Mouse (Mus musculus) heart, embryonic 15.5 days (tissue): Measurements from ENCODE around the gene Cbfa2t2. TPM values are rescaled to one million over a fixed set of nuclear protein-coding genes. Genes with fewer than 3 reads are reported as not detected.
"Not testable (repeated sequence)": the region's sequence is repeated elsewhere in the genome, so short reads cannot be mapped to it uniquely, and the experiment has no call there.

Experiments
- ATAC-seq: fragments of 200-750 bp; cut with Nextera tagmentation; replicated peaks from 2 replicates; pipeline ENCODE4 v1.8.0; 2017; ENCODE audit warnings: low read depth, moderate TSS enrichment; ENCODE audit not compliant: insufficient number of reproducible peaks, insufficient read depth, low FRiP score
- H3K27ac ChIP-seq: fragments of 300-500 bp; sonication (generic); 2 replicates; pipeline ENCODE4 v1.5.1; 2015; ENCODE audit warnings: mild to moderate bottlenecking, inconsistent platforms
- H3K27me3 ChIP-seq: fragments of 300-500 bp; sonication (generic); 2 replicates; pipeline ENCODE4 v1.6.1; 2015; ENCODE audit warnings: inconsistent platforms
- H3K36me3 ChIP-seq: fragments of 300-500 bp; sonication (generic); 2 replicates; pipeline ENCODE4 v1.6.1; 2015; ENCODE audit warnings: mild to moderate bottlenecking, inconsistent platforms
- H3K4me1 ChIP-seq: fragments of 300-500 bp; sonication (generic); replicated peaks from 2 replicates; pipeline ENCODE4 v1.6.1; 2015; ENCODE audit warnings: inconsistent platforms
- H3K4me2 ChIP-seq: fragments of 300-500 bp; sonication (generic); 2 replicates; pipeline ENCODE4 v1.6.1; 2015; ENCODE audit warnings: inconsistent platforms, mild to moderate bottlenecking, moderate library complexity
- H3K4me3 ChIP-seq: fragments of 300-500 bp; sonication (generic); 2 replicates; pipeline ENCODE4 v1.5.1; 2015; ENCODE audit warnings: mild to moderate bottlenecking, inconsistent platforms
- H3K9ac ChIP-seq: fragments of 300-500 bp; sonication (generic); 2 replicates; pipeline ENCODE4 v1.6.1; 2015; ENCODE audit warnings: mild to moderate bottlenecking, inconsistent platforms
- H3K9me3 ChIP-seq: fragments of 300-500 bp; sonication (generic); replicated peaks from 2 replicates; pipeline ENCODE4 v1.6.1; 2016; ENCODE audit warnings: inconsistent platforms
- WGBS: fragments of 180-500 bp; shearing (Covaris S2); methylation state at CpG from one replicate; pipeline ENCODE4 v1.1.7; 2015; ENCODE audit warnings: mixed read lengths; 5-methylcytosine and 5-hydroxymethylcytosine counted together
- polyA plus RNA-seq: library from polyadenylated mRNA; unstranded; fragments of >200 nt; fragmentation: Nextera tagmentation; extraction: Ambion mirVana; gene quantifications from 2 replicates; pipeline ENCODE4 v1.2.1, GENCODE M21; 2015

Cbfa2t2 gene
- polyA plus RNA-seq, 1 experiment from 2014 or later = 25.9 TPM

DNA sequence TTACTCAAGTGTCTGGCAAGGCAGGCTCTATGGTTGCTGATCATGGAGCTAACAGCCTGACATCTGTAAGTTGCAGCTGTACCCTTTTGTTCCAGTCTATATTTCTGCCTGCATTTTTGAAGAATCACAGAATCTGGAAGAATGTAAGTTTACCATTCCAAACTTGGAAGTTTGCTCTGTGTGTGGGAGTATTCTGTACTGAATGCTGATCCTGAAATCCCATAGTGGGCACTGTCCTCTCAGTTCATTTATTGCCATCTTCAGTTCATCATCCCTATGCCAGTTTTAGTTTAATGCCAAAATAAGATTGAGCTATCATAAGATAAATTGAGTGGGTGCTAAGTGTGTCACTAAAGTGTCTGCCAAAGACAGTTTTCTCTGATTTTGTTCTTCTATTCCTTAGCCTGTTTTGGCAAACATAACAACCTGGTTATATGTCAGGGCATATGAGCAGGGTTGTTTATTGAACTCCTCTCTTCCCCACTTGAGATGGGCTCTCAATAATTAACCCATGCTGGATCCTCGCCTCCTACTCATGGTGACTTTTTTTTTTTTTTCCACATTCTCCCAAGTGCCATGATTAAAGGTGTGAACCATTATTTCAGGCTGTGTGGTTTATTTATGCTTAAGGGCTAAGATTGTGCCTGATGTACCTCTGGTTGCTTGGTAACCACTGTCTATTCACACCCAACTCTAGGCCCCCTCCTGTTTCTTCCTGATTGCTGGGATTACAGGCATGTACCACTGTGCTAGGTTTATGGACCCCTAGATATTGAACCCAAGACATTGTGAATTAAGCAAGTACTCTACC lies 38.2 kb downstream of the Cbfa2t2 start:
- no peak overlapping the region for H3K27ac ChIP-seq

DNA sequence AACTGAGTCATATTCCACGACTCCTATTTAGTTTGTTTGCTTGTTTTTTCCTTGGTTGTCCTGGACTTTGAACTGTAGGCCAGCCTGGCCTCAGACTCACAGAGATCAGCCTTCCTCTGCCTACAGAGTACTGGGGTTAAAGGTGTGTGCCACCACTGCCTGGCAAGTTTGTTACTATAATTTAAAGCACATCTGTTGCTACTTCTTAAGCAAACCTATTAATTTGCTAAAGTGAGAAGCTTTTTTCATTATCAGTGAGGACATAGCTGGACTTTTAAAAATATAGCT lies 38.7 kb downstream of the Cbfa2t2 start:
- peaks cover 17% of the 10 kb centered on the region for H3K4me1 ChIP-seq
- no peak for ATAC-seq
- no peak overlapping the region for H3K4me2 ChIP-seq
- 88% methylated on average over 1 of the region's 1 CpGs for WGBS
- H3K9me3 ChIP-seq = no peaks in the 10 kb centered on the region
- H3K4me3 ChIP-seq = no peak overlapping the region
- H3K27me3 ChIP-seq = no peaks in the 10 kb centered on the region
- no peak overlapping the region for H3K27ac ChIP-seq
- no peaks in the 10 kb centered on the region for H3K36me3 ChIP-seq
- H3K9ac ChIP-seq = no peak overlapping the region

More for the DNA sequence above, 38.2 kb downstream of the Cbfa2t2 start:
- 86% methylated on average over 1 of the region's 1 CpGs for WGBS
- Histone ChIP-seq H3K4me1 (peaks cover 16% of the 10 kb centered on the region), H3K9ac (no peak overlapping the region), H3K36me3 (no peaks in the 10 kb centered on the region), H3K4me3 (no peak overlapping the region), H3K27me3 (no peaks in the 10 kb centered on the region), H3K4me2 (no peak overlapping the region), H3K9me3 (no peaks in the 10 kb centered on the region)
- ATAC-seq = no peak

DNA sequence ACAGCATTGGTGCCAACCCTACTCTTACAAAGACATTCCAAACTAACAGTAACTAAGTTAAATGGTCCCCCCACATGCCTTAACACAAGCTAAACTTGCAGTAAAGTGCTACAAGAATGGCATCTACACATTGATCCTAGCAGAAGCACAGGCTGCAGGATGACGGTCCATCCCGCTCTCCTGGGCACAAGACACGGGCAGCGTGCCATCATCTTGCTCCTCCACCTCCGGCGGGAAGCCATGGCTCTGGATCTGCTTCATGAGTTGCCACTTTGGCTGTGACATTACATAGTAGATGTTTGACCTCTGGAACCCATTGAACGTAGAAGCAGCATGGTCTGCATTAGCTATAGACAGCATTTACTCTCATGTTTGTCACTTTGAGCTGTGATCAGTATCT lies 39.6 kb downstream of the Cbfa2t2 start:
- no peak overlapping the region for H3K9ac ChIP-seq
- H3K9me3 ChIP-seq = no peaks in the 10 kb centered on the region
- H3K27ac ChIP-seq = no peak overlapping the region
- no peak overlapping the region for H3K4me3 ChIP-seq
- H3K4me2 ChIP-seq = no peak overlapping the region
- WGBS = 92% methylated on average over 7 of the region's 7 CpGs
- no peaks in the 10 kb centered on the region for H3K36me3 ChIP-seq
- no peak for ATAC-seq
- peaks cover 17% of the 10 kb centered on the region for H3K4me1 ChIP-seq
- H3K27me3 ChIP-seq = no peaks in the 10 kb centered on the region

DNA sequence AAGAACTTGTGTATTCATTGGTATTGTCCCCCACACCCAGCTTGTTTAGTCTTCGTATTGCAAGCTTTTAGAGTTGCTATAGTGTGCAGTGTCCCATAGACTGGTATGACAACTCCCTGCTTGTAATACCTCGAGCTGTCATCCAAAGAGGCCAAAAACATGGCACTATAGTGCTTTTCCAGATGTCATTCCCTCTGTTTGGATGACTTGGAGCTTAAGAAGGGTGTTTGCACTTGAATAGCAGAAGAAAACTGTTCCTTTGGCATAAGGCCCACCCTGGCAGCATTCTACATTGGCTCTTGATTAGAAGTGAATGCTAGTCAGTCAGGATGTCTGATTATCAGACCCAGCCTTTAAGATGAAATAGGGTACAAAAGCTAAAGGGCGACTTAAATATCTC lies 40.7 kb downstream of the Cbfa2t2 start:
- H3K9me3 ChIP-seq = no peaks in the 10 kb centered on the region
- H3K4me1 ChIP-seq = peaks cover 17% of the 10 kb centered on the region
- no peaks in the 10 kb centered on the region for H3K27me3 ChIP-seq
- no peak overlapping the region for H3K4me2 ChIP-seq
- WGBS = 68% methylated on average over 3 of the region's 3 CpGs
- no peak overlapping the region for H3K9ac ChIP-seq
- no peak for ATAC-seq
- H3K4me3 ChIP-seq = no peak overlapping the region
- H3K27ac ChIP-seq = peak overlapping the region; percentile 40; the same call in 1 of the 2 replicates
- no peaks in the 10 kb centered on the region for H3K36me3 ChIP-seq

DNA sequence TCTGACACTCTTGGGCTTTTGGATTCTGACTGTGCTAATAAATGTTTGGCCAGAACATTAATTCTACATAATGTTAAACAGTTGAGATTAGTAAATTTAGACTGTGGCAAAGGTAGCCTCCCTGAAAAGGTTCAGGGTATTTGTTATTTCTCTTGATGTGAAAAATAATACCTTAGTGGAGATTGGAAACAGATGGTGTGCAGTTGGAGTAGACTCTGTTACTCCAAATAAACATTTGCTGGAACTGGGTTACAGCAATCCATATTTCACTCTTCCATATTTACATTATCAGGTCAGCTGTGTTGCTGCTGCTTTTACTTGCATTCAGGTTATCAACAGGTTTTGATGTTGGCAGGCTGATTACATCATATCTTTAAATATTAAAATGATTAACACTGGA lies 55.5 kb downstream of the Cbfa2t2 start:
- Histone ChIP-seq H3K9ac (no peak overlapping the region), H3K4me3 (no peak overlapping the region), H3K36me3 (no peaks in the 10 kb centered on the region), H3K4me2 (no peak overlapping the region), H3K4me1 (peaks cover 7% of the 10 kb centered on the region), H3K9me3 (no peaks in the 10 kb centered on the region), H3K27ac (no peak overlapping the region), H3K27me3 (no peaks in the 10 kb centered on the region)
- ATAC-seq = no peak

DNA sequence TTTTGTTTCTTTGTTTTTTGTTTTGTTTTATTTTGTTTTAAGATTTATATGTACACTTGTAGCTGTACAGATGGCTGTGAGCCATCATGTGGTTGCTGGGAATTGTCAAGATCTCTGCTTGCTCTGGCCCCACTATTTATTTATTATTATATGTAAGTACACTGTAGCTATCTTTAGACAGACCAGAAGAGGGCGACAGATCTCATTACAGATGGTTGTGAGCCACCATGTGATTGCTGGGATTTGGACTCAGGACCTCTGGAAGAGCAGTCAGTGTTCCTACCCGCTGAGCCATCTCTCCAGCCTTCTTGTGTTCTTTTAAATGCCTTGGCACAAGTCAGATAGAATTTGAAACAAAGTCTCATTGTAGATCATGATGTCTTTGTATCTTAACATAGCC lies 57.3 kb downstream of the Cbfa2t2 start:
- H3K36me3 ChIP-seq, H3K27ac ChIP-seq, H3K4me3 ChIP-seq, H3K4me2 ChIP-seq, H3K9me3 ChIP-seq, H3K9ac ChIP-seq, H3K27me3 ChIP-seq, ATAC-seq: not testable (repeated sequence)
- 49% methylated on average over 2 of the region's 2 CpGs for WGBS
- peaks cover 10% of the 10 kb centered on the region for H3K4me1 ChIP-seq

DNA sequence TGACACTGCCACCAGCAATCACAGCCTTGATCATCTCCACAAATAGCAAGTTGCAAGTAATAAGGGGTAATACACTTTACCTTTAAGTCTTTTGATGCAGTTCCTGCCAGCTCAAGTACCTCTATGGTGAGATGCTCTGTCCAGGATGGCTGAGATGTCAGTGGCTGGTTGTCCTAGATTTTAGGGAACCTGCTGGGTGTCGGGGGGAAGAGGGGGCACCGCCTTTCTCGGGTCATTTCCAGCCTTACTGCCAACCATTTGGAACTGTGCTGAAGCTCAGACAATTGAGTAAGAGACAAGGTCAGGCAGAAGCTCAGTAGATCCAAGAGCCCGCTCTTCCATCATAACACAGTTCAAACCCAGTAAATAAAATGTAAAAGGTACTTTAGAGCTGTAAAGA lies 58.7 kb downstream of the Cbfa2t2 start:
- Histone ChIP-seq H3K9ac (no peak overlapping the region), H3K4me3 (no peak overlapping the region), H3K9me3 (no peaks in the 10 kb centered on the region), H3K27me3 (no peaks in the 10 kb centered on the region), H3K4me2 (no peak overlapping the region), H3K27ac (no peak overlapping the region), H3K4me1 (peaks cover 14% of the 10 kb centered on the region), H3K36me3 (no peaks in the 10 kb centered on the region)
- WGBS = 88% methylated on average over 4 of the region's 4 CpGs
- ATAC-seq = no peak

DNA sequence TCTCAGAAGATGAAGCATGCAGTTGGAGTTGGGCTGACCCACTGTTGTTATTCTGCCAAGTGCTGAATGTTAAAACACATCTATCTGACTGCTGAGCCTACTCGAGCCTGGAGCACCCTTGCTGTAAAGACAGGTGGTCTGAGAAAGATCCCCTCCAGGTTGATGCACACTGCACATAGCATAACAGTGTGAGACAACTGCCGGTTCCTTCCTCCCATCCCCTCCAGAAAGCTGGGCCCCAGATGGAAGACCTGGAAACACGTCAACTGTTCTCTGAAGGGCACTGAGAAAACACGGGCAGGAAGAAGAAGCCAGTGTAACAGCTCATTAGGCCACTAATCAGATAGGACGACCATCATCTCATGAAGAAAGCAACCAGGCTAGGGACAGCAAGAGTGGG lies 62.3 kb downstream of the Cbfa2t2 start:
- Histone ChIP-seq H3K27me3 (no peaks in the 10 kb centered on the region), H3K9me3 (no peaks in the 10 kb centered on the region), H3K9ac (no peak overlapping the region), H3K27ac (no peak overlapping the region), H3K4me1 (peaks cover 8% of the 10 kb centered on the region; the same call in 1 of the 2 replicates), H3K4me3 (no peak overlapping the region), H3K4me2 (no peak overlapping the region), H3K36me3 (peaks cover 12% of the 10 kb centered on the region)
- ATAC-seq = no peak
- WGBS = 36% methylated on average over 5 of the region's 5 CpGs

DNA sequence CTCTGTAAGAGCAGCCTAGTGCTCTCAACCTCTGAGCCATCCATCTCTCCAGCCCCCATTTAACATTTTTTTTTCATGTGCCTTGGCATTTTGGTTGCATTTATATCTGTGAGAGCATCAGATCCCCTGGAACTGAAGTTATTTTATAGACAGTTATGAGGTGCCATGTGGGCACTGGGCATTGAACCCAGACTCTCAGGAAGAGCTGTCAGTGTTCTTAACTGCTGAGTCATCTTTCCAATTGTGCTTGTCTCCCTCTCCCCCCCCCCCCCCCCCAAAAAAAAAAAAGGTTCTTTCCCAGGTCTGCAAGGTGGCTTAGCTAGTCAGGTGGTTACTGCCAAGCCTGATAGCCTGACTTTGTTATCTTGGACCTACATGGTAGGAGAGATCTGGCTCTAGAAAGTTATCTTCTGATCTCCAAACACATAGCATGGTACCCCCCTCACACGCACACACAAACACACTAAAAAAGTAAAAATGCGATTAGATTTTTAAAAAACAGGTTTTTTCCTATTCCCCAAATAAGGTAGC lies 63.5 kb downstream of the Cbfa2t2 start:
- no peak overlapping the region for H3K4me3 ChIP-seq
- H3K9ac ChIP-seq = no peak overlapping the region
- no peak overlapping the region for H3K4me2 ChIP-seq
- H3K27ac ChIP-seq = no peak overlapping the region
- peaks cover 8% of the 10 kb centered on the region; the same call in 1 of the 2 replicates for H3K4me1 ChIP-seq
- ATAC-seq = no peak
- no peaks in the 10 kb centered on the region for H3K9me3 ChIP-seq
- 86% methylated on average over 2 of the region's 2 CpGs for whole genome bisulfite sequencing
- H3K27me3 ChIP-seq = no peaks in the 10 kb centered on the region
- H3K36me3 ChIP-seq = peaks cover 14% of the 10 kb centered on the region

DNA sequence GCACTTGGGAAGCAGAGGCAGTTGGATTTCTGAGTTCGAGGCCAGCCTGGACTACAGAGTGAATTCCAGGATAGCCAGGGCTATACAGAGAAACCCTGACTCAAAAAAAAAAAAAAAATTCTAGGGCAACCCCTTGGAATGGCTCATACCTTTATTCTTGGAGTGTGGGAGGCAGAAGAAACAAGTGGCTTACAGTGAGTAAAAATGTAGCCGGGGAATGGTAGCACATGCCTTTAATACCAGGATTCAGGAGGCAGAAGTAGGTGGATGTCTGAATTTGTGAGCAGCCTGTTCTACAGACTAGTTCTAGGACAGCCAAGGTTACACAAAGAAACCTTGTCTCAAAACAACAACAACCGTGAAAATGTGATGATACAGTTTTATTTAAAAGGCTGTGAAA lies 64.5 kb downstream of the Cbfa2t2 start:
- 87% methylated on average over 3 of the region's 3 CpGs for WGBS
- Histone ChIP-seq H3K4me1 (peaks cover 8% of the 10 kb centered on the region; the same call in 1 of the 2 replicates), H3K9me3 (no peaks in the 10 kb centered on the region), H3K27ac (no peak overlapping the region), H3K4me2 (no peak overlapping the region), H3K4me3 (no peak overlapping the region), H3K9ac (no peak overlapping the region), H3K36me3 (peaks cover 18% of the 10 kb centered on the region), H3K27me3 (no peaks in the 10 kb centered on the region)
- no peak for ATAC-seq

DNA sequence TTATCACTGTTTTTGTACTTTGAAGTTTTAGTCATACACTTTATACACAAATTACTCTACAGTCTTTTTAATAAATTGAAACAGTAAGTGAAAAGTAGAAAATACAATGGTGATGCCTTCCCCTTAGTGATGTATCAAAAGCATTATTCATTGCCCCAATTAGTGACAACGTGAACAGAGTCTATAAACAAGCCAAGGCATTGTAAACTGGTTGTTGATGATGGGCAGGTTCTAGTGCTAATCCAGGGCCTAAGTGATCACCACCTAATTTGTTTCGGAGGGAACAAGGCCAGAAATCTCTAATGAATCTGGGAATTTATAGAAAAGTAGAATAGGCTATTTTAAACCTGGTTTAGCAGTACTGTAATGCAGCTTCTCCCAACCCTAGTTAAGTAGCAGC lies 70.8 kb downstream of the Cbfa2t2 start:
- ATAC-seq = no peak
- Histone ChIP-seq H3K36me3 (peaks cover 36% of the 10 kb centered on the region), H3K4me3 (no peak overlapping the region), H3K27ac (no peak overlapping the region), H3K9ac (no peak overlapping the region), H3K4me2 (no peak overlapping the region), H3K4me1 (0 out of 2 replicates have a peak, but pooled peaks cover 3% of the 10 kb centered on the region), H3K9me3 (no peaks in the 10 kb centered on the region), H3K27me3 (no peaks in the 10 kb centered on the region)
- 81% methylated on average over 2 of the region's 2 CpGs for WGBS
